Mouse (Mus musculus) megakaryocyte, adult 5-6 weeks (primary cell): ENCODE results near the gene Cryba4. TPM values are rescaled to one million over a fixed set of nuclear protein-coding genes. Genes with fewer than 3 reads are reported as not detected.
A peak's percentile ranks its signal among the peaks of the same experiment; 100 is the strongest.

ENCODE experiments used
- ATAC-seq: 2 replicates; pipeline ENCODE4 v1.8.0; 2016; ENCODE audit warnings: mild to moderate bottlenecking, inconsistent platforms; ENCODE audit not compliant: poor library complexity, severe bottlenecking
- total RNA-seq, 2 experiments: library from RNA; stranded (forward) in 1 of 2; stranded (reverse) in 1 of 2; fragments of 153-499, 151-499 nt in 1 of 2; fragments of 221-1000, 200-1000 nt in 1 of 2; gene quantifications; 2 replicates each; pipeline versions ENCODE4 v1.2.3 to v1.2.4; 2015 to 2017

Cryba4 gene
- total RNA-seq, 2 experiments from 2014 or later = 3.3 to 8.4 TPM

- no peak for ATAC-seq
Observed at GRCm38 (mm10) chr5:112211911-112212310, 40.4 kb downstream of the Cryba4 start.

GRCm38 (mm10) chr5:112210104-112210503 lies 42.2 kb downstream of the Cryba4 start:
- peak; percentile 83 for ATAC-seq

- ATAC-seq = no peak
Observed at GRCm38 (mm10) chr5:112208321-112208720, 44.0 kb downstream of the Cryba4 start.

GRCm38 (mm10) chr5:112206543-112207255 lies 45.6 kb downstream of the Cryba4 start:
- ATAC-seq = no peak

GRCm38 (mm10) chr5:112199656-112200055 lies 52.7 kb downstream of the Cryba4 start:
- no peak for ATAC-seq

Other genes with a start within 250 kb of the Cryba4 start
- gene Crybb1, start 3.3 kb upstream of the Cryba4 start, total RNA-seq (2015) = 2.4 and 4.2 TPM in 2 replicates
- 1.2 and 2.3 TPM in 2 replicates for gene Crybb1, start 3.3 kb upstream of the Cryba4 start, total RNA-seq (2017)
- 52.1 and 57.5 TPM in 2 replicates for gene Tpst2, start 24.2 kb upstream of the Cryba4 start, total RNA-seq (2015)
- 69.2 and 77.0 TPM in 2 replicates for gene Tpst2, start 24.2 kb upstream of the Cryba4 start, total RNA-seq (2017)
- gene Tfip11, start 73.8 kb upstream of the Cryba4 start, total RNA-seq (2015) = 11.3 and 11.7 TPM in 2 replicates
- 11.6 and 14.5 TPM in 2 replicates for gene Tfip11, start 73.8 kb upstream of the Cryba4 start, total RNA-seq (2017)
- gene Srrd, start 90.5 kb upstream of the Cryba4 start, total RNA-seq (2015) = 31.2 and 35.1 TPM in 2 replicates
- 20.7 and 21.7 TPM in 2 replicates for gene Srrd, start 90.5 kb upstream of the Cryba4 start, total RNA-seq (2017)
- 14.7 and 18.8 TPM in 2 replicates for gene Hps4, start 90.6 kb upstream of the Cryba4 start, total RNA-seq (2015)
- 13.4 and 14.9 TPM in 2 replicates for gene Hps4, start 90.6 kb upstream of the Cryba4 start, total RNA-seq (2017)
- 0.23 TPM in 1 of 2 replicates, not detected in the other for gene Gm6583, start 103.5 kb upstream of the Cryba4 start, total RNA-seq (2015)
- 0.73 and 1.2 TPM in 2 replicates for gene Gm6583, start 103.5 kb upstream of the Cryba4 start, total RNA-seq (2017)
- not detected in 2 replicates for gene Asphd2, start 142.3 kb upstream of the Cryba4 start, total RNA-seq (2015)
- gene Asphd2, start 142.3 kb upstream of the Cryba4 start, total RNA-seq (2017) = not detected in 2 replicates
- not detected in 2 replicates for gene Gm6588, start 196.9 kb upstream of the Cryba4 start, total RNA-seq (2015)
- gene Gm6588, start 196.9 kb upstream of the Cryba4 start, total RNA-seq (2017) = not detected in 2 replicates